Mouse (Mus musculus) liver, embryonic 12.5 days (tissue): ENCODE measurements around the gene Adamts13. TPM values are rescaled to one million over a fixed set of nuclear protein-coding genes. Genes with fewer than 3 reads are reported as not detected.

Experiments
- ATAC-seq: fragments of 200-750 bp; cut with Nextera tagmentation; 2 replicates; pipeline ENCODE4 v1.8.0; 2017; ENCODE audit warnings: moderate number of reproducible peaks, mild to moderate bottlenecking, moderate library complexity
- H3K27ac ChIP-seq: fragments of 300-500 bp; sonication (generic); 2 replicates; pipeline ENCODE4 v1.5.1; 2016; ENCODE audit warnings: mild to moderate bottlenecking
- H3K27me3 ChIP-seq: fragments of 300-500 bp; sonication (generic); replicated peaks from 2 replicates; pipeline ENCODE4 v1.6.1; 2016; ENCODE audit warnings: mild to moderate bottlenecking, moderate library complexity
- H3K36me3 ChIP-seq: fragments of 300-500 bp; sonication (generic); 2 replicates; pipeline ENCODE4 v1.6.1; 2016; ENCODE audit warnings: mild to moderate bottlenecking, moderate library complexity
- H3K4me1 ChIP-seq: fragments of 300-500 bp; sonication (generic); 2 replicates; pipeline ENCODE4 v1.6.1; 2016
- H3K4me2 ChIP-seq: fragments of 300-500 bp; sonication (generic); 2 replicates; pipeline ENCODE4 v1.6.1; 2016; ENCODE audit warnings: mild to moderate bottlenecking, moderate library complexity
- H3K4me3 ChIP-seq: fragments of 300-500 bp; sonication (generic); 2 replicates; pipeline ENCODE4 v1.5.1; 2016; ENCODE audit warnings: mild to moderate bottlenecking, moderate library complexity
- H3K9ac ChIP-seq: fragments of 300-500 bp; sonication (generic); 2 replicates; pipeline ENCODE4 v1.6.1; 2016; ENCODE audit warnings: mild to moderate bottlenecking, moderate library complexity
- H3K9me3 ChIP-seq: fragments of 300-500 bp; sonication (generic); replicated peaks from 2 replicates; pipeline ENCODE4 v1.6.1; 2016; ENCODE audit warnings: mild to moderate bottlenecking, moderate library complexity
- WGBS: fragments of 180-500 bp; shearing (Covaris S2); methylation state at CpG from one replicate; pipeline ENCODE4 v1.1.7; 2016; ENCODE audit not compliant: insufficient replicate concordance; 5-methylcytosine and 5-hydroxymethylcytosine counted together
- polyA plus RNA-seq: library from polyadenylated mRNA; unstranded; fragments of >200 nt; fragmentation: Nextera tagmentation; extraction: Ambion mirVana; gene quantifications from 2 replicates; pipeline ENCODE4 v1.2.1, GENCODE M21; 2016

Gene Adamts13
- polyA plus RNA-seq, 1 experiment from 2014 or later = 1.1 TPM

GRCm38 (mm10) chr2:26984179-26984578, 11.0 kb downstream of the Adamts13 start:
- no peak overlapping the region for H3K9ac ChIP-seq
- WGBS = 59% methylated on average over 2 of the region's 2 CpGs
- H3K36me3 ChIP-seq = no peaks in the 10 kb centered on the region
- H3K9me3 ChIP-seq = no peaks in the 10 kb centered on the region
- no peaks in the 10 kb centered on the region for H3K4me1 ChIP-seq
- H3K4me2 ChIP-seq = no peak overlapping the region
- ATAC-seq = no peak
- H3K27ac ChIP-seq = no peak overlapping the region
- 0 out of 2 replicates have a peak, but pooled peaks cover 4% of the 10 kb centered on the region for H3K27me3 ChIP-seq
- H3K4me3 ChIP-seq = no peak overlapping the region

DNA sequence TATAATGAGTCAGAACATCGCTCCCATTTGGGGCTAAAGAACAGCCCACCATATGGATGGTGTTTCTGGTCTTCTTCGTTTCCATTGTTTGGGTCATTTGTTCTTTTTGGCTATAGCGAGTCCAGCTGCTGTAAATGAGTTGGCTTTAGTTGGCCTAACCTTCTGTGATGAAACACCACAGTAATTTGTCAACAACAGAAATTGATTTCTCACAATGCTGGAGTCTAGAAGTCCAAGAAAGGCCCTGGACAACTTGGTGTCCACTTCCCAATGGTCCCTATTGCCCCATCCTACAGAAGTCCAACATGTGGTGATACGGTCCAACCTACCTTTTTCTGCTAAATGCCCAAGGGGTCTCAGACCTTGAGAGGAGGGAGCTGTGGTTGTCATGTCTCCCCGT, 11.4 kb downstream of the Adamts13 start:
- 68% methylated on average over 5 of the region's 5 CpGs for WGBS
- no peak for ATAC-seq
- H3K9me3 ChIP-seq = no peaks in the 10 kb centered on the region

GRCm38 (mm10) chr2:26993936-26994335, 20.7 kb downstream of the Adamts13 start:
- Histone ChIP-seq H3K9me3 (no peaks in the 10 kb centered on the region), H3K27me3 (no peaks in the 10 kb centered on the region), H3K36me3 (no peaks in the 10 kb centered on the region), H3K4me3 (no peak overlapping the region), H3K4me2 (no peak overlapping the region), H3K9ac (no peak overlapping the region), H3K27ac (no peak overlapping the region), H3K4me1 (0 out of 2 replicates have a peak, but pooled peaks cover 3% of the 10 kb centered on the region)
- no peak for ATAC-seq
- 54% methylated on average over 3 of the region's 3 CpGs for WGBS

More for the DNA sequence above, 11.4 kb downstream of the Adamts13 start:
- Histone ChIP-seq H3K9ac (no peak overlapping the region), H3K36me3 (no peaks in the 10 kb centered on the region), H3K27me3 (0 out of 2 replicates have a peak, but pooled peaks cover 4% of the 10 kb centered on the region), H3K4me3 (no peak overlapping the region), H3K27ac (no peak overlapping the region), H3K4me2 (no peak overlapping the region), H3K4me1 (no peaks in the 10 kb centered on the region)

- Histone ChIP-seq H3K9ac (no peak overlapping the region), H3K4me2 (no peak overlapping the region), H3K4me1 (0 out of 2 replicates have a peak, but pooled peaks cover 3% of the 10 kb centered on the region), H3K27me3 (no peaks in the 10 kb centered on the region), H3K4me3 (no peak overlapping the region), H3K9me3 (no peaks in the 10 kb centered on the region), H3K36me3 (no peaks in the 10 kb centered on the region), H3K27ac (no peak overlapping the region)
- no peak for ATAC-seq
- 77% methylated on average over 1 of the region's 1 CpGs for WGBS
Observed at GRCm38 (mm10) chr2:26997498-26997897, 24.3 kb downstream of the Adamts13 start.

DNA sequence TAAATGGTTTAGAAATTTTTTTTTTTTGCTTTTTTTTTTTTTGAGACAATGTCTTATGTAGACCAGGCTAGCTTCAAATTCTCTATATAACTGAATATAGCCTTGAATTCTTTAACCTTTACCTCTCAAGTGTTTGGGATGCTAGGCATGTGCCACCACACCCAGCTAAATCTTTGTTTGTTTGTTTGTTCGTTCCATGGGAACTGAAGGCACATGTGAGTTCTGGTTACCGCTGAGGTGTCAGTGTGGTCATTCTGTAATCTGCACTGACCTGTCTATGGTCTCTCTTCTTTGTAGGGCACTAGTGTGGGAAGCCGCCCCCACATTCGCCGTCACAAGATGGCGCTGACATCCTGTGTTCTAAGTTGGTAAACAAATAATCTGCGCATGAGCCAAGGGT, 24.8 kb downstream of the Adamts13 start:
- ATAC-seq = no peak
- WGBS = 79% methylated on average over 7 of the region's 7 CpGs
- 0 out of 2 replicates have a peak, but pooled peaks cover 3% of the 10 kb centered on the region for H3K4me1 ChIP-seq
- H3K27me3 ChIP-seq = no peaks in the 10 kb centered on the region
- H3K9me3 ChIP-seq = no peaks in the 10 kb centered on the region
- H3K36me3 ChIP-seq = no peaks in the 10 kb centered on the region
- no peak overlapping the region for H3K9ac ChIP-seq
- H3K4me3 ChIP-seq = no peak overlapping the region
- no peak overlapping the region for H3K4me2 ChIP-seq
- H3K27ac ChIP-seq = no peak overlapping the region

- H3K4me3 ChIP-seq = no peak overlapping the region
- no peak overlapping the region for H3K9ac ChIP-seq
- H3K27ac ChIP-seq = no peak overlapping the region
- no peaks in the 10 kb centered on the region for H3K36me3 ChIP-seq
- H3K9me3 ChIP-seq = no peaks in the 10 kb centered on the region
- H3K4me2 ChIP-seq = no peak overlapping the region
- no peak for ATAC-seq
- H3K27me3 ChIP-seq = 0 out of 2 replicates have a peak, but pooled peaks cover 4% of the 10 kb centered on the region
- WGBS = 55% methylated on average over 4 of the region's 4 CpGs
- peaks cover 20% of the 10 kb centered on the region for H3K4me1 ChIP-seq
Observed at GRCm38 (mm10) chr2:27006255-27006654, 33.0 kb downstream of the Adamts13 start.

- 64% methylated on average over 7 of the region's 7 CpGs for WGBS
- no peak overlapping the region for H3K4me2 ChIP-seq
Observed at GRCm38 (mm10) chr2:27007701-27008100, 34.5 kb downstream of the Adamts13 start.

DNA sequence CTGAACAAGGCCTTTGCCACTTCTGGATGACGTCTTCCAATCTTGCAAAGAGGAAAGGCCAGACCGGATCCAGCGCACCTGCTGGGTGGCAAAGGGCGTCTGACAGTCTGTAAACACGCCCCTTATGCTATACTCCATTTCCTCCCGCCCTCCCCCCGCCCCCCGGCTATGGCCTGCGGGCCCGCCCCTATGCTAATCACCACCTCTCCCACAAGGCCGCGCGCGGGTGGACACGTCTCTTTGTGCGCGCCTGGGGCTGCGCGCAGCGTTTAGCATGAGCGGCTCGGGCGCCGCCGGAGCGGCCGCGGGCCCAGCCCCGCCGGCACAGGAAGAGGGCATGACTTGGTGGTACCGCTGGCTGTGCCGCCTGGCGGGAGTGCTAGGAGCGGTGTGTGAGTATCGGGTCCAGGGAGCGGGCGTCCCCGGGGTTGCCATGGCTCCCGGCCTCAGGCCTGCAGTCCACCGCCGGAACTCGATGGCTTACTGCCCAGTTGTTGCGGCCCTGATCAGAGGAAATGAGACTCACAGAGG, 36.6 kb downstream of the Adamts13 start, which contains the start of gene Cacfd1:
Gene Cacfd1, plus strand, starts transcription at position 213 of the 531 bp plus-strand sequence.
- WGBS = under 1% methylated on average over 43 of the region's 43 CpGs
- H3K27ac ChIP-seq = peak within 1 kb of the TSS; percentile 69
- peak within 1 kb of the TSS; percentile 70 for H3K4me3 ChIP-seq
- H3K4me1 ChIP-seq = peaks cover 24% of the 10 kb centered on the region
- H3K9me3 ChIP-seq = no peaks in the 10 kb centered on the region
- peak; percentile 95 for ATAC-seq
- peak within 1 kb of the TSS; percentile 85 for H3K4me2 ChIP-seq
- peaks cover 16% of the 10 kb centered on the region for H3K36me3 ChIP-seq
- peak within 1 kb of the TSS; percentile 82 for H3K9ac ChIP-seq
- 0 out of 2 replicates have a peak, but pooled peaks cover 4% of the 10 kb centered on the region for H3K27me3 ChIP-seq

More at GRCm38 (mm10) chr2:27007701-27008100, 34.5 kb downstream of the Adamts13 start:
- ATAC-seq = no peak
- H3K4me3 ChIP-seq = no peak overlapping the region
- no peaks in the 10 kb centered on the region for H3K9me3 ChIP-seq
- H3K27ac ChIP-seq = no peak overlapping the region
- 0 out of 2 replicates have a peak, but pooled peaks cover 4% of the 10 kb centered on the region for H3K27me3 ChIP-seq
- H3K36me3 ChIP-seq = no peaks in the 10 kb centered on the region
- H3K4me1 ChIP-seq = peaks cover 24% of the 10 kb centered on the region
- H3K9ac ChIP-seq = no peak overlapping the region

GRCm38 (mm10) chr2:27017802-27018201, 44.6 kb downstream of the Adamts13 start:
- Histone ChIP-seq H3K9ac (no peak overlapping the region), H3K4me1 (no peaks in the 10 kb centered on the region), H3K4me3 (no peak overlapping the region), H3K36me3 (peaks cover 62% of the 10 kb centered on the region), H3K9me3 (no peaks in the 10 kb centered on the region), H3K4me2 (no peak overlapping the region), H3K27me3 (no peaks in the 10 kb centered on the region), H3K27ac (no peak overlapping the region)
- WGBS = 41% methylated on average over 5 of the region's 5 CpGs
- ATAC-seq = peak; percentile 34

- H3K4me2 ChIP-seq = no peak overlapping the region
- H3K27me3 ChIP-seq = 0 out of 2 replicates have a peak, but pooled peaks cover 3% of the 10 kb centered on the region
- 76% methylated on average over 2 of the region's 2 CpGs for WGBS
Observed at GRCm38 (mm10) chr2:27019530-27019929, 46.3 kb downstream of the Adamts13 start.

DNA sequence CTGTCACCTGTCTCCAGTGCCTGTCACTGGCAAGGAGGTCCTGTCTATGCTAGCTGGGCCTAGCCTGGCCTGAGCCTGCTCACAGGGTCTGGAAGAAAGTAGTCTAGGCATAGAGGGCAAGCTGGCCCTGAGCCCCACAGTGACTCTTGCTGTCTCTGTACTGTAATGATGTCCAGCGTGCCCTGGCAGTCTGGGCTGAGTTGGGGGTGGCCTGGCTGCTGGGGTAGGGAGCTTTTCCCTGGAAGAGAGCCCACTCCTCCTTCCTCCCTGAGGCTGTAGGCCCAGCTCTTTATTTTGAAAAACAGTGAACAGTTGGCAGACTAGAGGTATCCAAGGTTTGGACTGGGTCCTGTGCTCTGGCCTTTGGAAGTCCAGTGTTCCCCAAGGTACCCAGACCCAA, 47.9 kb downstream of the Adamts13 start:
- Histone ChIP-seq H3K4me3 (no peak overlapping the region), H3K4me1 (no peaks in the 10 kb centered on the region), H3K9ac (no peak overlapping the region), H3K9me3 (no peaks in the 10 kb centered on the region), H3K27me3 (0 out of 2 replicates have a peak, but pooled peaks cover 14% of the 10 kb centered on the region), H3K36me3 (peaks cover 32% of the 10 kb centered on the region), H3K4me2 (no peak overlapping the region), H3K27ac (no peak overlapping the region)
- 47% methylated on average over 1 of the region's 1 CpGs for WGBS
- ATAC-seq = no peak

More at GRCm38 (mm10) chr2:27019530-27019929, 46.3 kb downstream of the Adamts13 start:
- Histone ChIP-seq H3K27ac (no peak overlapping the region), H3K4me1 (no peaks in the 10 kb centered on the region), H3K36me3 (peaks cover 48% of the 10 kb centered on the region), H3K4me3 (no peak overlapping the region), H3K9me3 (no peaks in the 10 kb centered on the region), H3K9ac (no peak overlapping the region)
- no peak for ATAC-seq

DNA sequence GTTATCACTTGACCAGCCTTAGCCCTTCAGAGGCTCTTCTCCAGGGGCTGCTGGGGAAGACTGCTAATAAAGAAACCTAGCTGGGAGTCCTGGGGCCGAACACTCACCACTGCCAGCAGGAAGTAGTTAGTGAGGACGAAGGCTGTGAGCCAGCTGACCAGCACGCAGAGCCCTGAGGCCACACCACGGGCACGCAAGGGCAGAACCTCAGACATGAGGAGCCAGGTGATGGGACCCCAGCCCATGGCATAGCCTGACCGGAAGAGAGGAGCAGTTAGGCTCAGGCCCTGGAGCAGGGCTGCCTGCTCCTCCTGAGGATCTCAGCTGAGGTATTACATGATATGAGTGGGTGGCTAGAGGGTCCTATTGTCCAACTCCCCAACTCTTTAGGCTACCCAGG, 49.4 kb downstream of the Adamts13 start:
- peaks cover 2% of the 10 kb centered on the region for H3K4me1 ChIP-seq
- H3K9me3 ChIP-seq = no peaks in the 10 kb centered on the region
- no peak overlapping the region for H3K4me2 ChIP-seq
- H3K36me3 ChIP-seq = peaks cover 22% of the 10 kb centered on the region
- 64% methylated on average over 6 of the region's 6 CpGs for WGBS
- no peak overlapping the region for H3K27ac ChIP-seq
- peaks cover 27% of the 10 kb centered on the region for H3K27me3 ChIP-seq
- no peak for ATAC-seq
- H3K4me3 ChIP-seq = no peak overlapping the region
- no peak overlapping the region for H3K9ac ChIP-seq
